Mouse (Mus musculus): ENCODE data around the gene Ptpro.

- TF ChIP-seq ZC3H11A (IDR thresholded peaks at IDR 0.05; ENCODE audit: borderline replicate concordance, low read depth, low read length) (no peak), HCFC1 (IDR thresholded peaks at IDR 0.05; ENCODE audit: borderline replicate concordance, insufficient read depth, low read length) (no peak), ZNF384 (IDR thresholded peaks at IDR 0.05; ENCODE audit: low read depth, low read length) (no peak), CHD2 (IDR thresholded peaks at IDR 0.05; ENCODE audit: low read depth, low read length) (no peak)
Measured at GRCm38 (mm10) chr6:137395075-137395474, 143.0 kb downstream of the Ptpro start.

Data from ES-E14 (cell line).